Mouse (Mus musculus) cerebellum, adult 2 months (tissue): ENCODE results near the gene Chchd1.

ENCODE experiments used
- CTCF ChIP-seq: fragments of 200-500 bp; IDR thresholded peaks from 2 replicates; pipeline ENCODE4 v1.5.1; 2011; ENCODE audit warnings: low read depth, mild to moderate bottlenecking, control low read depth, low read length, moderate library complexity, borderline replicate concordance; ENCODE audit not compliant: insufficient read depth
- POLR2A ChIP-seq: fragments of 200-500 bp; IDR thresholded peaks from 2 replicates; pipeline ENCODE4 v1.6.1; 2011; ENCODE audit warnings: low read length, control low read depth, borderline replicate concordance; ENCODE audit not compliant: insufficient read depth

DNA sequence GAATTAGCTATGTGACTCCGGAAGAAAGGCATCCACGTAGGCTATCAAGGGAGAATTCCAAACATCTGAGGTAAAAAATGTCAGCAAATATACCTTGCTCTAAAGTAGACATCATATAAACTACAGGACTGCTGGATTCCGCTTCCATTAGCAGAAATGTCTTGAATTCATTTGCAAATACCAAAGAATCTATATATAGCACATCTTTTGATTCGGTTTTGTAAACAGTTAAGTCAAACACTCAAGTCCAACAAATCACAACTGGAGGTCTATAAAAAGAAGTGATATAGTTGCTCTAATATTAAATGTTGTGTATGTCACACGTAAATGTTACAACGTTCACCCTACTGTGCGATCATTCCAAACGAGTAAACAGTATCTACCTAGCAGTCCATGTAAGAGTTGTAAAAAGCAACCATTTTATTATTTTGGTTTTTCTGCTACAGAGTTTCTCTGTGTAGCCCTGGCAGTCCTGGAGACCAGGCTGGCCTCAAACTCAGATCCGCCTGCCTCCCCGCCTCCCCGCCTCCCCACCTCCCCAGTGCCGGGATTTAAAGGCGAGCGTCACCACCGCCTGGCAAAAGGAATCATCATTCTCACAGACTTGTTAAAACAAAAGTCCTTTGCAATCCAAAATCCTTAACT is 588 bp upstream of the Chchd1 start:
- TF ChIP-seq POLR2A: no peak
- TF ChIP-seq CTCF: no peak
